Mouse (Mus musculus) heart, adult 2 months (tissue): ENCODE data around the gene Anapc15-ps. TPM values are rescaled to one million over a fixed set of nuclear protein-coding genes. Genes with fewer than 3 reads are reported as not detected.

ENCODE experiments used
- DNase-seq, 2 experiments: peaks; one replicate each; pipeline ENCODE4 v3.0.0; 2021
- H3K27ac ChIP-seq: fragments of 200-600 bp; 2 replicates; pipeline ENCODE4 v1.8.1; 2022
- H3K27me3 ChIP-seq: fragments of 200-500 bp; 2 replicates; pipeline ENCODE4 v1.6.1; 2012; ENCODE audit warnings: mild to moderate bottlenecking, low read length, inconsistent platforms, mixed read lengths; ENCODE audit not compliant: control insufficient read depth, insufficient read depth
- H3K36me3 ChIP-seq: fragments of 200-500 bp; 2 replicates; pipeline ENCODE4 v1.6.1; 2012; ENCODE audit warnings: low read length, inconsistent platforms; ENCODE audit not compliant: control insufficient read depth, insufficient read depth
- H3K4me1 ChIP-seq: fragments of 200-500 bp; 2 replicates; pipeline ENCODE4 v1.6.1; 2011; ENCODE audit warnings: low read length; ENCODE audit not compliant: control insufficient read depth, insufficient read depth
- H3K4me3 ChIP-seq: fragments of 200-600 bp; 2 replicates; pipeline ENCODE4 v1.8.1; 2022
- H3K79me2 ChIP-seq: fragments of 200-500 bp; replicated peaks from 2 replicates; pipeline ENCODE4 v1.6.1; 2012; ENCODE audit warnings: mild to moderate bottlenecking, inconsistent platforms, low read length, moderate library complexity, mixed read lengths; ENCODE audit not compliant: control insufficient read depth, insufficient read depth
- H3K9ac ChIP-seq: fragments of 200-500 bp; 2 replicates; pipeline ENCODE4 v1.6.1; 2012; ENCODE audit warnings: low read depth, mild to moderate bottlenecking, control low read depth, inconsistent platforms, low read length, mixed read lengths
- CTCF ChIP-seq: fragments of 200-600 bp; IDR thresholded peaks from 2 replicates; pipeline ENCODE4 v1.8.1; 2022; ENCODE audit warnings: antibody characterized with exemption, mild to moderate bottlenecking, moderate library complexity
- EP300 ChIP-seq: fragments of 200-500 bp; IDR thresholded peaks from 2 replicates; pipeline ENCODE4 v1.6.1; 2011; ENCODE audit warnings: low read depth, low read length, control low read depth; ENCODE audit not compliant: insufficient read depth
- POLR2A ChIP-seq: fragments of 200-500 bp; IDR thresholded peaks from 2 replicates; pipeline ENCODE4 v1.6.1; 2011; ENCODE audit warnings: mild to moderate bottlenecking, low read depth, low read length, control low read depth; ENCODE audit not compliant: insufficient read depth
- WGBS: fragments of 180-500 bp; shearing (Covaris S2); methylation state at CpG from one replicate; pipeline ENCODE4 v1.1.7; 2018; 5-methylcytosine and 5-hydroxymethylcytosine counted together
- intact Hi-C: fragments of 180-260 bp; cut with DNase I; formaldehyde crosslinking; loops from one replicate; pipeline ENCODE4 v1.15.1; 2025
- polyA plus RNA-seq: library from polyadenylated mRNA; depleted of rRNA; stranded (reverse); fragments of >200 nt; gene quantifications from 2 replicates; pipeline ENCODE4 v1.2.3, GENCODE M21; 2012
- total RNA-seq, 2 experiments: library from RNA; stranded (reverse); gene quantifications; 2 replicates each; pipeline ENCODE4 v1.2.3; 2021

Anapc15-ps gene
- total and polyA plus RNA-seq, 3 experiments, result not detected

- DNase-seq, result no peak
- Histone ChIP-seq H3K27ac (no peak overlapping the region), H3K27me3 (no peaks in the 10 kb centered on the region), H3K4me3 (no peak overlapping the region), H3K79me2 (no peaks in the 10 kb centered on the region), H3K9ac (no peak overlapping the region), H3K4me1 (no peaks in the 10 kb centered on the region), H3K36me3 (no peaks in the 10 kb centered on the region)
- intact Hi-C loops, result no loop called here
- 82% methylated on average over 4 of the region's 4 CpGs for WGBS
- TF ChIP-seq CTCF (no peak), POLR2A (no peak), EP300 (no peak)
These were observed 12.8 kb upstream of the Anapc15-ps start for GRCm38 (mm10) chr10:95686041-95686440.

- no peak for DNase-seq
- no peak for TF ChIP-seq EP300
- no peak for TF ChIP-seq CTCF
- no peak for TF ChIP-seq POLR2A
- H3K4me3 ChIP-seq, result no peak overlapping the region
- no peaks in the 10 kb centered on the region for H3K36me3 ChIP-seq
- H3K79me2 ChIP-seq, result no peaks in the 10 kb centered on the region
- WGBS, result 44% methylated on average over 15 of the region's 15 CpGs
- no peak overlapping the region for H3K27ac ChIP-seq
- H3K27me3 ChIP-seq, result no peaks in the 10 kb centered on the region
- H3K9ac ChIP-seq, result no peak overlapping the region
- peaks cover 1% of the 10 kb centered on the region for H3K4me1 ChIP-seq
- intact Hi-C loops, result no loop called here
These were observed 11.7 kb upstream of the Anapc15-ps start for GRCm38 (mm10) chr10:95684782-95685555.

- WGBS, result 88% methylated on average over 4 of the region's 4 CpGs
- H3K36me3 ChIP-seq, result no peaks in the 10 kb centered on the region
- H3K4me3 ChIP-seq, result no peak overlapping the region
- H3K9ac ChIP-seq, result no peak overlapping the region
- H3K27me3 ChIP-seq, result no peaks in the 10 kb centered on the region
- no peak for DNase-seq
- TF ChIP-seq EP300 (no peak), CTCF (no peak), POLR2A (no peak)
- no peaks in the 10 kb centered on the region for H3K79me2 ChIP-seq
- no peak overlapping the region for H3K27ac ChIP-seq
- intact Hi-C loops, result no loop called here
- H3K4me1 ChIP-seq, result peaks cover 1% of the 10 kb centered on the region
These were observed 11.0 kb upstream of the Anapc15-ps start for GRCm38 (mm10) chr10:95684250-95684649.

GRCm38 (mm10) chr10:95683735-95684134 lies 10.5 kb upstream of the Anapc15-ps start:
- Histone ChIP-seq H3K4me3 (no peak overlapping the region), H3K4me1 (peaks cover 1% of the 10 kb centered on the region), H3K79me2 (no peaks in the 10 kb centered on the region), H3K9ac (no peak overlapping the region), H3K27ac (no peak overlapping the region), H3K27me3 (no peaks in the 10 kb centered on the region), H3K36me3 (no peaks in the 10 kb centered on the region)
- WGBS, result 94% methylated on average over 3 of the region's 3 CpGs
- no peak for TF ChIP-seq CTCF
- no peak for TF ChIP-seq POLR2A
- TF ChIP-seq EP300, result no peak
- DNase-seq, result no peak
- intact Hi-C loops, result no loop called here

GRCm38 (mm10) chr10:95682964-95683363 lies 9.7 kb upstream of the Anapc15-ps start:
- no peaks in the 10 kb centered on the region for H3K27me3 ChIP-seq
- H3K79me2 ChIP-seq, result no peaks in the 10 kb centered on the region
- no peak overlapping the region for H3K9ac ChIP-seq
- intact Hi-C loops, result no loop called here
- H3K4me1 ChIP-seq, result peaks cover 2% of the 10 kb centered on the region
- no peaks in the 10 kb centered on the region for H3K36me3 ChIP-seq
- H3K4me3 ChIP-seq, result no peak overlapping the region
- 80% methylated on average over 10 of the region's 10 CpGs for WGBS
- no peak overlapping the region for H3K27ac ChIP-seq
- TF ChIP-seq EP300 (no peak), CTCF (no peak), POLR2A (no peak)
- DNase-seq, result no peak

DNA sequence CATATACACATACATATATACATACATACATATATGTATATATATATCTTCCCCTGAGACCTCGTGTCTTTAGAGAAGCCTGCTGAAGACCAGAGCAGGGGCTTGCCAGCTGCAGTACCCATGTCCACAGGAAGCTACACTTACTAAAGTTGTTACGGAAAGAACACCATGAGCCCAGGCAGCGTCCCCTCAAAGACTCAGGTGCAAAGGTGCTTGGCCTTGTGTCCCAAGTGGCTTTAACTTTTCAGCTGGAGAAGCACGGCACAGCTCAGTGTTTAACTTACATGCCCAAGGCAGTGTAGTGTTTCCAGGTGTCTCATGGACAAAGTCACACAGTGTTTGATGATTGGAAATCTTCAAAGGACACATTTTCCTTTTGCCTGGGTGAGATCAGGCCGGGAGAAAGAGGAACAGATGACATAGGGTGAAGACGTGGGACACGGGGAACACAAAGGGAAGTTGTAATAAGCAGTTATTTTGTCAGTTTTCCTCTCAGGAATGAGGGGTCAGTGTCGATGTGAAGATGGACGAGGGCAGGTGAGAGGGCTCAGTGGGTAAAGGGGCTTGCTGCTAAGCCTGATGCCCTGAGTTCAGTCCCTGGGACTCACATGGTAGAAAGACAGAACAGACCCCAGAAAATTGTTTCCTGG lies 9.0 kb upstream of the Anapc15-ps start:
- TF ChIP-seq CTCF (no peak), POLR2A (no peak), EP300 (no peak)
- Histone ChIP-seq H3K79me2 (no peaks in the 10 kb centered on the region), H3K27ac (no peak overlapping the region), H3K9ac (no peak overlapping the region), H3K4me1 (peaks cover 2% of the 10 kb centered on the region), H3K36me3 (no peaks in the 10 kb centered on the region), H3K27me3 (no peaks in the 10 kb centered on the region), H3K4me3 (no peak overlapping the region)
- WGBS, result 87% methylated on average over 9 of the region's 9 CpGs
- intact Hi-C loops, result no loop called here
- no peak for DNase-seq
